Mouse (Mus musculus): ENCODE data around the gene Zfp648.
A peak's percentile ranks its signal among the peaks of the same experiment; 100 is the strongest.

The Zfp648 gene

DNA sequence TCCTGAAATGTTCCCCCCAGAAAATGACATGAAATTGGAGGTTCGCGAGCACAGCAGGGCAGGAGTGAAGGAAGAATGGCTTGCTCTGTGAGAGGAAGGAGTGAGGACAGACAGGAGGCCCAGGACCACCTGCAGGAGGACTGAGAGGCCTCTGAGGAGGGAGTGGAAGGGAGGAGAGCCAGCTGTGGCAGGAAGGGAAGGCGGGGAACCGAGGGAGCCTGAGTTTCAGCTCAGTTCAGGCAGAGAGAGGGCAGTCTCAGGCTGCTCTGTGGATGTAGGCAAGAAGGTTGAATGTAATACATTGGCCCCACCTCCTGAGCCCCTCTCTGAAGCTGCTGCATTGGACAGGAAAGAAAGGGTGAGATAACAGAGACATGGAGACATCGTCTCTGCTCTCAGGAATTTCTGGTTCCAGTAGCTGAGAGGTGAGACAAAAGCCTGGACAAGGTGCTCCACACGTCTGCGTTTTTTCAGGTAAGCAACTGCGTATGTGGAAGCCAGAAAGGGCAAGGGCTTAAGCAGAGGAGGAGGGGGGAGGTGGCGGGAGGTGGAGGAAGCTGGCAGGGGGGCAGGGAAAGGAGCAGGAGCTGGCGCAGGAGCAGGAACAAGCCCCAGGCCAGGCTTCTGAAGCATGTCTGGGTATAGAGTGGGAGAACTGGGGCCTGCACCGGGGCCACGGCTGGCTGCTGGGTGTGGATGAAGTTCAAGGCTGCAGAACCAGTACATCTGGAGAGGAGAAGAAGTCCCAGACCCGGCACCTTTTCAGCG, at the start of gene Zfp648:
Gene Zfp648, plus strand, starts transcription at position 233 of the 768 bp plus-strand sequence.
- no peak for DNase-seq (ENCODE audit: low read depth, low spot score)

DNA sequence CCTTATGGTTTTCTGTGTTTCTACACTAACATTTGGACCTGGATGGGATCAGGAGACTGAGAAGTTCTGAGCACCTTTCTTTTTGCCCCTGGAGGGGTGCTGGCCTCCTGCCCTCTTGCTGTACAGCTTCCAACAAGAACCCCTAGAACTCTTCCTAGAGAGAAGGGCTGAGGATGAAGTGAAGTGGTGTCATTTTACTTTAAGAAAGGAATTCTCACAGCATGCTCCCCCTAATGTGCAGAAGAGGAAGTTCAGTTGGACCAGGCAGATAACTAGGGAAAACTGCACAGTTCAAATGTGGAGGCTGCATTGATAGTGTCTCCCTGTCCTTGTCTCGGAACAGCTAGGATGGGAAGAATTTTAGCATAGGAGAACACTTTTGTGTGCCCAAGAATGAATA, 48.4 kb upstream of the Zfp648 start:
- DNase-seq (ENCODE audit: low read depth, low spot score): no peak

- no peak for DNase-seq (ENCODE audit: low read depth, low spot score)
Measured at GRCm38 (mm10) chr1:154153800-154154199, 47.2 kb upstream of the Zfp648 start.

GRCm38 (mm10) chr1:154156177-154157062, 44.6 kb upstream of the Zfp648 start:
- no peak for DNase-seq (ENCODE audit: low read depth, low spot score)

DNA sequence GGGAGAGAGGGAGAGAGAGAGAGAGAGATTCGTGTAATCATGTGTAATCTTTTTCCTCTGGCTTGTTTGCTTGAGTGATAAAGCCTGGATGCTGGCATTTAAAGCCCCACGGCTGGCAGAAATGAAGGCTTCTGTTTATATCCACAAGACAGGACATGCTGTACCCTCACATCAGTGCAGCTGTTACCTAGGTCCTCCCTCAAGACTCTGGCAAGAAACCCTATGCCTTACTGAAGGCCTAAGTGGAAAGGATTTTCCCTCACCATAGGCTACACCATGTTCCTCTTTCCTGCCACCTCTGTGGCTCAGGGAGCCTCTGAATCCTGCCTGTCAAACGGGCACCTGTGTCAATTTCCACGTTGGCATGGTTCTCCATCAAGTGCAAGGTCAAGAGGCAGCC, 43.9 kb upstream of the Zfp648 start:
- DNase-seq (ENCODE audit: low read depth, low spot score): no peak

GRCm38 (mm10) chr1:154167696-154168095, 33.3 kb upstream of the Zfp648 start:
- DNase-seq (ENCODE audit: low read depth, low spot score): no peak

GRCm38 (mm10) chr1:154175334-154175733, 25.7 kb upstream of the Zfp648 start:
- DNase-seq (ENCODE audit: low read depth, low spot score): peak; percentile 30

- DNase-seq (ENCODE audit: low read depth, low spot score): no peak
Measured at GRCm38 (mm10) chr1:154177781-154178180, 23.2 kb upstream of the Zfp648 start.

GRCm38 (mm10) chr1:154178541-154179155, 22.3 kb upstream of the Zfp648 start:
- DNase-seq (ENCODE audit: low read depth, low spot score): no peak

DNA sequence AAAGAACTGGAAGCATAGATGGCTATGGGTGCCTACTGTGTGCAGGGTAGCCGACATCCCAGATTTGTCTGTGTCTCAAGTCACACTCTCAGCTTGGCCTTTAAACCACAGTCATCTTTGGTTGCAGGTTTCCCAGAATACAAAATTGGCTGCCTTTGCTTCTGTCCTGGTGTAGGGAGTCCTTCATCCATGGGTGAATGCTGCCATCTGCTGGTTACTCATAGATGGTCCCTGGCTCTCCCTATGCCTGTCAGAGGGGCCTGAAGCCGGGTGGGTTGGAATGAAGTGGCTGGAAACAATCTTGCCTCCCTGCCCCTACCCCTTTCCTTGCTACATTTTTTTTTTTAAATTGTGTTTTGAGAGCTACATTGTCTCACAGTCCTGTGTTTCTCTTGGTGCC, 20.0 kb upstream of the Zfp648 start:
- peak; percentile 83 for DNase-seq (ENCODE audit: low read depth, low spot score)

- no peak for DNase-seq (ENCODE audit: low read depth, low spot score)
Measured at GRCm38 (mm10) chr1:154182396-154183076, 18.5 kb upstream of the Zfp648 start.

DNA sequence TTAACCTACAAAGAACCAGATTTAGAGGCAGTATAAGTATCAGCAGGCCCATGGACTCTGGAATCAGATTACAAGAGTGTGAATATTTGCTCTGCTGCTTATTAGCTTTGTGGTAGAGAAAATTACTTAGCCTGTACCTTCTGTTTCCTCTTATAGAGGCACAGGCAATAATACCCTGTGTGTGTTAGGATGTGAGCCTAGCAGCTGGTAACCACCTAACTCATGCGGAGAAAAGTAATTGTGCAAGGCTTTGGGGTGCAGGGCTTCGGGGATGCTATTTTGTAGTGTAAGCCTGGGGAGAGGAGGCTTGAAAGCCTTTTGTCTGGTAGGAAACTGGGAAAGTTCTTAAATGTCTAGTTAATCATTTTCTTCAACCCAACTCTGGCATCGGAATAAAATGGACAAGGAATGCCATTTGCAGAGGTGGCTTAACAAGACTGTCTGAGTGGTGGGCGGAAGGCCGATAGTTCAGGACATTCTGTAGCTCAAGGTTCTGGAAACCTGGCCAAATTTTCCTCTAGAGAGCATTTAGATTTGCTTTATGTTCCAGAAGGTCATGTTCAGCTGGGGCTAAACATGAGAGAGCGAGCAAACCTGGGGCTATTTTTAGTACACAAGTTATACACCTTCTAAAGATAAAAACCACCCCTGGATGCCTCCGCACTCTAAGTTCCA, 17.8 kb upstream of the Zfp648 start:
- no peak for DNase-seq (ENCODE audit: low read depth, low spot score)

DNA sequence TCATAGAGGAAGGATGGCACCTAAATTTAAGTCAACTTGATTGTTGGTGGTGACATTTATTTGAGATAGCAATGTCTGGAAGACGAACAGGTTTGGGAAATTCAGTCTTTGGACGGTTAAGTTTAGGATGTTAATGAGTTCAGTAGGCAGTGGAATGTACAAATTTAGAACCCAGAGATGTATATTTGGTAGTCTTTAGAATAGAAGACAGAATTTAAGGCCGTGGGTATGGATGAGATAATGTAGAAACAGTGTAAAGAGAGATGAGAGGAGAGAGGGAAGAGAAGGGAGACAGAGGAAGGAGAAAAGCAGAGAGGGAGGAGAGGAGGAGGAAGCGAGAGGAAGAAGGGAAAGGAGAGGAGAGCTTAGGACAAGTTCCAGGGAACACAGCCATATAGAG, 12.8 kb upstream of the Zfp648 start:
- DNase-seq (ENCODE audit: low read depth, low spot score): no peak

DNA sequence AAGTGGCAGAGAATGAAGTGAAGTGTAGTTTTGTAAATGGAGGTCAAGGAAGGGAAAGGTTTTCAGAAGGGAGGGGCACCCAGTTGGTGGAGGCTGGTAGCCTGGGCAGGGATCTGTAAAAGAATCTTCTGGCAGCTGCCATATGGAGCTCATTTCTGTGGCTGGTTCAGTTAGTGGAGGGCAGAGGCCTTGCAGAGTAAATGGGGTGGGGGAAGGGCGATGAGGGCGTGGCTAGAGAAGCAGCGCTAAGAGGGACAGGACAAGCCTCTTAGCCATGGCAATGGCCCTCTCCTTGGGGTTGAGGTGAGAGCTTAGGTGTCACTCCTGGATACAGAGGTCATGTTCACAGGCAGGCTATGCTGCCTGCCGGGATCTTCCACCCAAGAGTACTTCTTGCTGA, 12.4 kb upstream of the Zfp648 start:
- peak; percentile 46 for DNase-seq (ENCODE audit: low read depth, low spot score)

GRCm38 (mm10) chr1:154189842-154190530, 11.0 kb upstream of the Zfp648 start:
- no peak for DNase-seq (ENCODE audit: low read depth, low spot score)

GRCm38 (mm10) chr1:154198896-154199295, 2.1 kb upstream of the Zfp648 start:
- no peak for DNase-seq (ENCODE audit: low read depth, low spot score)

DNA sequence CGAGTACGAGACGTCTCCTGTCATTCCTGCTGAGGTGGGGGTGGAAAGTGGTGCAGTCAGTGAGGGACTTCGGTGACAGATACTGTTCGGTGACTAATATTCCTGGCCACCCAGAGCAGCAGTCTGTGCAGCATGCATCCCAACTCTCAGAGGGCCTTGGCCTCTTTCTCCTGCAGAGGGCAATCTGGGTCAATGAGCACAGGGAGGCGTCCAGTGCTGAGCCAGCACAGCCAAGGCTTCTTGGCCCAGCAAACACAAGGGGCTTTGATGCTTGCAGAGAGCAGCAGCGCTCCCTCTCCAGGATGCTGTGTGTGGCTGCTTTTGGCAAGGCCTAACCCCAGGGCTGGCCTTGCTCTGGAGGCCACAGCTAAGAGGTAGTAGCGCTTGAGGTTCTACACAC, 1.6 kb downstream of the Zfp648 start:
- DNase-seq (ENCODE audit: low read depth, low spot score): no peak

DNA sequence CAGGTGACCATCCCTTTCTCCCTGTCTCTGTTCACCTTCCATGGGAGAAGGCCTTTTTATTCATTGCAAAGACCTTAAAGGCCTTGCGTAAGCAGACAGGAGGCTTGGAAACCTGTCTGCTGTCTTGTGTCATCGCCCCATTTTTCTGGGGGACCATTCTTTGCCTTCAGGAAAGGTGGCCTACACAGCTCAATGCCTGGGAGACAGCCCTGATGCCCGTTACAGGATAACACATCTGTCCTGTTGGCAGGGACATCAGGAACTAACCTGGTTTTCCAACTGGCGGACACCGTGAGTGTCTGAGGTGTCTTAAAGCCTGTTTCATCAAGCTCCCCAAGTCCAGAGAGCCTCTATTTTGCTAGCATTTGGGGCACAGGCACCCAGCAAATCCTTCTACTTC, 2.4 kb downstream of the Zfp648 start:
- DNase-seq (ENCODE audit: low read depth, low spot score): no peak

GRCm38 (mm10) chr1:154204652-154205573, 3.9 kb downstream of the Zfp648 start:
- DNase-seq (ENCODE audit: low read depth, low spot score): no peak
